Mouse (Mus musculus) kidney, postnatal 36 days (tissue): ENCODE results near the gene Gsk3a.

Experiments used
- DNase-seq, 2 experiments: peaks; one replicate each; pipeline ENCODE4 v3.0.0; 2021 to 2022; ENCODE audit warnings: mixed read lengths in 2 of 2

Gsk3a gene

GRCm38 (mm10) chr7:25179606-25180161 lies 58.0 kb downstream of the Gsk3a start, which contains the start of gene Pou2f2:
TSS of gene Pou2f2 (minus strand) at chr7:25179726.
- DNase-seq, result peak; percentile 56 to 78

- DNase-seq, result no peak
These were observed 58.7 kb downstream of the Gsk3a start for GRCm38 (mm10) chr7:25178787-25179605.

- no peak for DNase-seq
These were observed 59.3 kb downstream of the Gsk3a start for GRCm38 (mm10) chr7:25178317-25178716.
